Mouse (Mus musculus): Measurements from ENCODE around the gene Flvcr2. TPM values are rescaled to one million over a fixed set of nuclear protein-coding genes. Genes with fewer than 3 reads are reported as not detected.

The Flvcr2 gene
- polyA plus RNA-seq, 1 experiment from 2014 or later = 1.3 TPM

GRCm38 (mm10) chr12:85800031-85800430 is 53.7 kb downstream of the Flvcr2 start:
- Histone ChIP-seq H3K27me3 (ENCODE audit: control insufficient read depth, insufficient read depth, low read length) (no peaks in the 10 kb centered on the region), H3K4me2 (no peak overlapping the region), H3K36me3 (ENCODE audit: control insufficient read depth, insufficient read depth, low read length) (no peaks in the 10 kb centered on the region), H3K4me3 (ENCODE audit: low read depth, low read length) (no peak overlapping the region), H3K27ac (ENCODE audit: low read depth, low read length) (no peak overlapping the region), H3K4me1 (ENCODE audit: control insufficient read depth, insufficient read depth, low read length) (no peaks in the 10 kb centered on the region), H3K9me3 (ENCODE audit: control insufficient read depth, low read length) (no peaks in the 10 kb centered on the region), H3K9ac (ENCODE audit: low read length) (no peak overlapping the region)
- ATAC-seq (ENCODE audit: low FRiP score) (no peak), DNase-seq (ENCODE audit: low spot score, missing footprints) (peak; percentile 23)
- WGBS = 75% methylated on average over 9 of the region's 9 CpGs

- no peak for DNase-seq (ENCODE audit: low spot score, missing footprints)
- no peak overlapping the region for H3K4me2 ChIP-seq
- no peak overlapping the region for H3K27ac ChIP-seq (ENCODE audit: low read depth, low read length)
- H3K9me3 ChIP-seq (ENCODE audit: control insufficient read depth, low read length) = no peaks in the 10 kb centered on the region
- H3K36me3 ChIP-seq (ENCODE audit: control insufficient read depth, insufficient read depth, low read length) = 0 out of 2 replicates have a peak, but pooled peaks cover 6% of the 10 kb centered on the region
- no peaks in the 10 kb centered on the region for H3K4me1 ChIP-seq (ENCODE audit: control insufficient read depth, insufficient read depth, low read length)
- no peak for ATAC-seq (ENCODE audit: low FRiP score)
- WGBS = 76% methylated on average over 6 of the region's 6 CpGs
- no peak overlapping the region for H3K9ac ChIP-seq (ENCODE audit: low read length)
- no peak overlapping the region for H3K4me3 ChIP-seq (ENCODE audit: low read depth, low read length)
- H3K27me3 ChIP-seq (ENCODE audit: control insufficient read depth, insufficient read depth, low read length) = no peaks in the 10 kb centered on the region
Observed at GRCm38 (mm10) chr12:85809726-85810125, 63.4 kb downstream of the Flvcr2 start.

GRCm38 (mm10) chr12:85810959-85811358 is 64.6 kb downstream of the Flvcr2 start:
- H3K4me2 ChIP-seq = no peak overlapping the region
- H3K9me3 ChIP-seq (ENCODE audit: control insufficient read depth, low read length) = no peaks in the 10 kb centered on the region
- H3K27me3 ChIP-seq (ENCODE audit: control insufficient read depth, insufficient read depth, low read length) = no peaks in the 10 kb centered on the region
- H3K27ac ChIP-seq (ENCODE audit: low read depth, low read length) = no peak overlapping the region
- H3K4me3 ChIP-seq (ENCODE audit: low read depth, low read length) = no peak overlapping the region
- no peaks in the 10 kb centered on the region for H3K4me1 ChIP-seq (ENCODE audit: control insufficient read depth, insufficient read depth, low read length)
- DNase-seq (ENCODE audit: low spot score, missing footprints) (no peak), ATAC-seq (ENCODE audit: low FRiP score) (no peak)
- H3K36me3 ChIP-seq (ENCODE audit: control insufficient read depth, insufficient read depth, low read length) = 0 out of 2 replicates have a peak, but pooled peaks cover 6% of the 10 kb centered on the region
- no peak overlapping the region for H3K9ac ChIP-seq (ENCODE audit: low read length)

- 96% methylated on average over 4 of the region's 4 CpGs for WGBS
- no peaks in the 10 kb centered on the region for H3K27me3 ChIP-seq (ENCODE audit: control insufficient read depth, insufficient read depth, low read length)
Observed at GRCm38 (mm10) chr12:85811676-85812075, 65.3 kb downstream of the Flvcr2 start.

GRCm38 (mm10) chr12:85813599-85813998 is 67.3 kb downstream of the Flvcr2 start:
- WGBS = 69% methylated on average over 2 of the region's 2 CpGs
- Histone ChIP-seq H3K36me3 (ENCODE audit: control insufficient read depth, insufficient read depth, low read length) (0 out of 2 replicates have a peak, but pooled peaks cover 10% of the 10 kb centered on the region), H3K9me3 (ENCODE audit: control insufficient read depth, low read length) (no peaks in the 10 kb centered on the region), H3K4me2 (no peak overlapping the region), H3K27ac (ENCODE audit: low read depth, low read length) (no peak overlapping the region), H3K27me3 (ENCODE audit: control insufficient read depth, insufficient read depth, low read length) (no peaks in the 10 kb centered on the region), H3K9ac (ENCODE audit: low read length) (no peak overlapping the region), H3K4me1 (ENCODE audit: control insufficient read depth, insufficient read depth, low read length) (no peaks in the 10 kb centered on the region), H3K4me3 (ENCODE audit: low read depth, low read length) (no peak overlapping the region)
- ATAC-seq (ENCODE audit: low FRiP score) (no peak), DNase-seq (ENCODE audit: low spot score, missing footprints) (no peak)

More at GRCm38 (mm10) chr12:85811676-85812075, 65.3 kb downstream of the Flvcr2 start:
- Histone ChIP-seq H3K4me3 (ENCODE audit: low read depth, low read length) (no peak overlapping the region), H3K4me1 (ENCODE audit: control insufficient read depth, insufficient read depth, low read length) (no peaks in the 10 kb centered on the region), H3K36me3 (ENCODE audit: control insufficient read depth, insufficient read depth, low read length) (0 out of 2 replicates have a peak, but pooled peaks cover 6% of the 10 kb centered on the region), H3K27ac (ENCODE audit: low read depth, low read length) (no peak overlapping the region), H3K4me2 (no peak overlapping the region), H3K9me3 (ENCODE audit: control insufficient read depth, low read length) (no peaks in the 10 kb centered on the region), H3K9ac (ENCODE audit: low read length) (no peak overlapping the region)
- DNase-seq (ENCODE audit: low spot score, missing footprints) (no peak), ATAC-seq (ENCODE audit: low FRiP score) (no peak)

- no peaks in the 10 kb centered on the region for H3K9me3 ChIP-seq (ENCODE audit: control insufficient read depth, low read length)
- H3K4me2 ChIP-seq = no peak overlapping the region
- WGBS = 79% methylated on average over 9 of the region's 9 CpGs
- H3K4me3 ChIP-seq (ENCODE audit: low read depth, low read length) = no peak overlapping the region
- H3K4me1 ChIP-seq (ENCODE audit: control insufficient read depth, insufficient read depth, low read length) = peaks cover 12% of the 10 kb centered on the region
- H3K27me3 ChIP-seq (ENCODE audit: control insufficient read depth, insufficient read depth, low read length) = no peaks in the 10 kb centered on the region
- DNase-seq (ENCODE audit: low spot score, missing footprints) (no peak), ATAC-seq (ENCODE audit: low FRiP score) (no peak)
- no peak overlapping the region for H3K9ac ChIP-seq (ENCODE audit: low read length)
- H3K27ac ChIP-seq (ENCODE audit: low read depth, low read length) = no peak overlapping the region
- H3K36me3 ChIP-seq (ENCODE audit: control insufficient read depth, insufficient read depth, low read length) = 0 out of 2 replicates have a peak, but pooled peaks cover 4% of the 10 kb centered on the region
Observed at GRCm38 (mm10) chr12:85822051-85822450, 75.7 kb downstream of the Flvcr2 start.

- Histone ChIP-seq H3K27ac (ENCODE audit: low read depth, low read length) (peak within 1 kb of the TSS; percentile 90), H3K9me3 (ENCODE audit: control insufficient read depth, low read length) (no peaks in the 10 kb centered on the region), H3K4me1 (ENCODE audit: control insufficient read depth, insufficient read depth, low read length) (peaks cover 12% of the 10 kb centered on the region), H3K36me3 (ENCODE audit: control insufficient read depth, insufficient read depth, low read length) (no peaks in the 10 kb centered on the region), H3K4me3 (ENCODE audit: low read depth, low read length) (peak within 1 kb of the TSS; percentile 60), H3K4me2 (peak within 1 kb of the TSS; percentile 74), H3K9ac (ENCODE audit: low read length) (peak within 1 kb of the TSS; percentile 68), H3K27me3 (ENCODE audit: control insufficient read depth, insufficient read depth, low read length) (no peaks in the 10 kb centered on the region)
- WGBS = under 1% methylated on average over 67 of the region's 67 CpGs
- DNase-seq (ENCODE audit: low spot score, missing footprints) (peak; percentile 100), ATAC-seq (ENCODE audit: low FRiP score) (peak; percentile 99)
Observed at GRCm38 (mm10) chr12:85824438-85825264, 78.3 kb downstream of the Flvcr2 start, which contains the start of the genes Erg28 and Ttll5. Erg28 (minus strand) TSS chr12:85824550. Ttll5 (plus strand) TSS chr12:85824659.

GRCm38 (mm10) chr12:85825361-85825760 is 79.0 kb downstream of the Flvcr2 start:
- peaks cover 12% of the 10 kb centered on the region for H3K4me1 ChIP-seq (ENCODE audit: control insufficient read depth, insufficient read depth, low read length)
- H3K27ac ChIP-seq (ENCODE audit: low read depth, low read length) = peak overlapping the region; percentile 90; the same call in 1 of the 2 replicates
- no peaks in the 10 kb centered on the region for H3K36me3 ChIP-seq (ENCODE audit: control insufficient read depth, insufficient read depth, low read length)
- H3K27me3 ChIP-seq (ENCODE audit: control insufficient read depth, insufficient read depth, low read length) = no peaks in the 10 kb centered on the region
- 12% methylated on average over 8 of the region's 8 CpGs for WGBS
- no peaks in the 10 kb centered on the region for H3K9me3 ChIP-seq (ENCODE audit: control insufficient read depth, low read length)
- DNase-seq (ENCODE audit: low spot score, missing footprints) = no peak
- ATAC-seq (ENCODE audit: low FRiP score) = no peak
- peak overlapping the region; percentile 74 for H3K4me2 ChIP-seq
- H3K4me3 ChIP-seq (ENCODE audit: low read depth, low read length) = peak overlapping the region; percentile 60
- H3K9ac ChIP-seq (ENCODE audit: low read length) = peak overlapping the region; percentile 68

- Histone ChIP-seq H3K27me3 (ENCODE audit: control insufficient read depth, insufficient read depth, low read length) (no peaks in the 10 kb centered on the region), H3K4me3 (ENCODE audit: low read depth, low read length) (no peak overlapping the region), H3K36me3 (ENCODE audit: control insufficient read depth, insufficient read depth, low read length) (0 out of 2 replicates have a peak, but pooled peaks cover 2% of the 10 kb centered on the region), H3K4me1 (ENCODE audit: control insufficient read depth, insufficient read depth, low read length) (peaks cover 12% of the 10 kb centered on the region), H3K9ac (ENCODE audit: low read length) (no peak overlapping the region), H3K27ac (ENCODE audit: low read depth, low read length) (no peak overlapping the region), H3K9me3 (ENCODE audit: control insufficient read depth, low read length) (no peaks in the 10 kb centered on the region), H3K4me2 (peak overlapping the region; percentile 74; the same call in 1 of the 2 replicates)
- ATAC-seq (ENCODE audit: low FRiP score) = no peak
- WGBS = 75% methylated on average over 2 of the region's 2 CpGs
- no peak for DNase-seq (ENCODE audit: low spot score, missing footprints)
Observed at GRCm38 (mm10) chr12:85825822-85826221, 79.5 kb downstream of the Flvcr2 start.

Measured in midbrain, embryonic 11.5 days (tissue).